Mouse (Mus musculus): Measurements from ENCODE around the gene Arhgap9.
A peak's percentile ranks its signal among the peaks of the same experiment; 100 is the strongest.

The Arhgap9 gene

GRCm38 (mm10) chr10:127322669-127323068, 905 bp downstream of the Arhgap9 start:
- DNase-seq (ENCODE audit: low spot score in 2 of 2): no peak

- DNase-seq (ENCODE audit: low spot score in 2 of 2): no peak
Observed at GRCm38 (mm10) chr10:127323131-127323855, 1.5 kb downstream of the Arhgap9 start.

GRCm38 (mm10) chr10:127324495-127324894, 2.7 kb downstream of the Arhgap9 start:
- DNase-seq (ENCODE audit: low spot score in 2 of 2): peak; percentile 62 to 73

GRCm38 (mm10) chr10:127325454-127326016, 3.8 kb downstream of the Arhgap9 start:
- DNase-seq (ENCODE audit: low spot score in 2 of 2): no peak

- no peak for DNase-seq (ENCODE audit: low spot score in 2 of 2)
Observed at GRCm38 (mm10) chr10:127326017-127326801, 4.4 kb downstream of the Arhgap9 start.

- no peak for DNase-seq (ENCODE audit: low spot score in 2 of 2)
Observed at GRCm38 (mm10) chr10:127326828-127327227, 5.1 kb downstream of the Arhgap9 start.

GRCm38 (mm10) chr10:127327461-127328145, 5.8 kb downstream of the Arhgap9 start:
- DNase-seq (ENCODE audit: low spot score in 2 of 2): no peak

GRCm38 (mm10) chr10:127330212-127330611, 8.4 kb downstream of the Arhgap9 start:
- no peak for DNase-seq (ENCODE audit: low spot score in 2 of 2)

- DNase-seq (ENCODE audit: low spot score in 2 of 2): no peak
Observed at GRCm38 (mm10) chr10:127332211-127332874, 10.6 kb downstream of the Arhgap9 start.

GRCm38 (mm10) chr10:127333152-127333551, 11.4 kb downstream of the Arhgap9 start:
- DNase-seq (ENCODE audit: low spot score in 2 of 2): no peak

GRCm38 (mm10) chr10:127335271-127335670, 13.5 kb downstream of the Arhgap9 start:
- DNase-seq (ENCODE audit: low spot score in 2 of 2): no peak

GRCm38 (mm10) chr10:127336952-127337351, 15.2 kb downstream of the Arhgap9 start:
- DNase-seq (ENCODE audit: low spot score in 2 of 2): no peak

GRCm38 (mm10) chr10:127337536-127338099, 15.9 kb downstream of the Arhgap9 start:
- no peak for DNase-seq (ENCODE audit: low spot score in 2 of 2)

- peak; percentile 63 to 85 for DNase-seq (ENCODE audit: low spot score in 2 of 2)
Observed at GRCm38 (mm10) chr10:127338930-127339682, 17.3 kb downstream of the Arhgap9 start.

- DNase-seq (ENCODE audit: low spot score in 2 of 2): no peak
Observed at GRCm38 (mm10) chr10:127339683-127340576, 18.2 kb downstream of the Arhgap9 start.

- DNase-seq (ENCODE audit: low spot score in 2 of 2): no peak
Observed at GRCm38 (mm10) chr10:127340577-127341359, 19.0 kb downstream of the Arhgap9 start.

GRCm38 (mm10) chr10:127341360-127341690, 19.6 kb downstream of the Arhgap9 start:
- no peak for DNase-seq (ENCODE audit: low spot score in 2 of 2)

GRCm38 (mm10) chr10:127341891-127342639, 20.3 kb downstream of the Arhgap9 start, which contains the start of gene Gli1:
TSS of gene Gli1 (minus strand) at chr10:127341974.
- peak; percentile 59 to 76 for DNase-seq (ENCODE audit: low spot score in 2 of 2)
